ENCODE assay signal across 28 mouse cellular contexts in the genomic region with DNA sequence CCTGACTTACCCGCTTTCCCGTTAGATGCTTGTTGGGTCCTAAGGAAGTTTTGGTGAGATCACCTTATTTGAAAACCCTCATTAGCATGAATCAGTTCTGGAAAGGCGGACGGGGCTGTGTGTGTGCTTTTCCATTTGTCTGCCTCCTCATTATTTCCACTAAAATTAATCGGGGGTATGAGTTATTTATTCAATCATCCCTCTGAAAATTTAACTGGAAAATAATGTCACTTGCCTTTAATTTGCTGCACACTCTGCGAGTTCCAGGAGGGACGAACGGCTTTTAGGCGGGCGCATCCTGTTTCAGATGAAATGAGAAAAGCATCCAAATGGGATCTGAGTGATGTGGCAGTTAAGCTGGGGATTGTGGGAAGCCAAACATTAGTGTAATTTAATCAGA.
"Had no signal": no experiment of that assay in that cellular context is flagged by ENCODE, and none has a peak within 500 bp of the region (broad histone marks: within the 10 kb centered on the region; RNA-seq: fewer than 3 reads in every experiment).

No protein-coding gene starts in this region.

- H3K9ac ChIP-seq: heart, embryonic 12.5 days; hindbrain, embryonic 12.5 days; hindbrain, embryonic 14.5 days; intestine, embryonic 15.5 days; limb, embryonic 12.5 days; liver, embryonic 13.5 days; liver, embryonic 15.5 days had no signal

- ATAC-seq: hindbrain, embryonic 16.5 days; inflammation-experienced regulatory T-cells, adult 6 months; intestine, embryonic 15.5 days; intestine, postnatal 0 days had no signal

- H3K4me2 ChIP-seq: heart, embryonic 12.5 days; hindbrain, embryonic 12.5 days; hindbrain, embryonic 14.5 days; intestine, embryonic 15.5 days; limb, embryonic 12.5 days; liver, embryonic 11.5 days; liver, embryonic 13.5 days; liver, embryonic 15.5 days had no signal

- H3K4me1 ChIP-seq: intestine, embryonic 15.5 days; liver, embryonic 13.5 days; liver, embryonic 15.5 days had no signal

- H3K4me3 ChIP-seq: gastrocnemius, adult 2 months; heart, adult 2 months; heart, embryonic 12.5 days; hindbrain, embryonic 10.5 days; hindbrain, embryonic 12.5 days; intestine, embryonic 15.5 days; layer of hippocampus, adult 2 months; left cerebral cortex, adult 2 months; limb, embryonic 10.5 days; limb, embryonic 12.5 days; liver, embryonic 13.5 days; liver, embryonic 15.5 days had no signal

- H3K36me3 ChIP-seq: heart, embryonic 12.5 days; hindbrain, embryonic 10.5 days; hindbrain, embryonic 12.5 days; intestine, embryonic 15.5 days; limb, embryonic 10.5 days; limb, embryonic 12.5 days; liver, embryonic 13.5 days; liver, embryonic 15.5 days had no signal

- H3K9me3 ChIP-seq: hindbrain, embryonic 12.5 days; intestine, embryonic 15.5 days; limb, embryonic 10.5 days; limb, embryonic 12.5 days had no signal

- DNase-seq: gastrocnemius, adult 2 months; gastrocnemius, postnatal 10 days; gastrocnemius, postnatal 25 days; heart, adult 11 months; heart, adult 2 months; heart, postnatal 10 days; heart, postnatal 4 days; kidney, adult 18-20 months; kidney, adult 8-10 months; kidney, postnatal 10 days; kidney, postnatal 25 days; kidney, postnatal 4 days; liver; liver, embryonic 13.5 days had no signal

- H3K27me3 ChIP-seq: heart, embryonic 12.5 days; hindbrain, embryonic 12.5 days; intestine, embryonic 15.5 days; liver, embryonic 13.5 days; liver, embryonic 15.5 days had no signal

- H3K27ac ChIP-seq: gastrocnemius, adult 2 months; heart, adult 2 months; hindbrain, embryonic 10.5 days; hindbrain, embryonic 12.5 days; hindbrain, embryonic 14.5 days; intestine, embryonic 15.5 days; layer of hippocampus, adult 2 months; left cerebral cortex, adult 2 months; limb, embryonic 10.5 days; limb, embryonic 12.5 days; liver, embryonic 13.5 days; liver, embryonic 15.5 days had no signal
